Mouse (Mus musculus) naive thymus-derived CD4-positive, alpha-beta T cell, adult 5 months (primary cell): ENCODE data around the gene Ppig. TPM values are rescaled to one million over a fixed set of nuclear protein-coding genes. Genes with fewer than 3 reads are reported as not detected.

Source experiments
- polyA plus RNA-seq: library from polyadenylated mRNA; unstranded; fragments of 100-300 nt; shearing (Covaris generic); gene quantifications from one replicate; pipeline ENCODE4 v1.2.1, GENCODE M21; 2017

Gene Ppig
- 207 TPM for polyA plus RNA-seq

DNA sequence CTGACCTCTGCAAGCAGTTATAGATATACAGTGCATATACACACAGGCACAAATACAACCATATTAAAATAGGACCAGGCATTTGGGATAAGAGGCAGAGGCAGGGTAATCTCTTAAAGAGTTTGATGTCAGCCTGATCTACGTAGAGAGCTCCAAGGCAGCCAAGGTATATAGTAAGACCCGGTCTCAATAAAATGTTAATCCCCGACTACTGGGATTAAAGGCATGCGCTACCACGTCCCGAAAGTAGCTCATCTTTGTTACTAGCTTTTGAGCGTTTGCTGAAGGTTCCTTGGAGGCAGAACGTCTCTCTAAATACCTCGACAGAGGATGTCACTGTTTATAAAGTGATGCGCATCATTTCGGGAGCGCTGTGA is at the start of gene Ppig:
Ppig (plus strand) TSS at position 273 of the 377 bp plus-strand sequence.

DNA sequence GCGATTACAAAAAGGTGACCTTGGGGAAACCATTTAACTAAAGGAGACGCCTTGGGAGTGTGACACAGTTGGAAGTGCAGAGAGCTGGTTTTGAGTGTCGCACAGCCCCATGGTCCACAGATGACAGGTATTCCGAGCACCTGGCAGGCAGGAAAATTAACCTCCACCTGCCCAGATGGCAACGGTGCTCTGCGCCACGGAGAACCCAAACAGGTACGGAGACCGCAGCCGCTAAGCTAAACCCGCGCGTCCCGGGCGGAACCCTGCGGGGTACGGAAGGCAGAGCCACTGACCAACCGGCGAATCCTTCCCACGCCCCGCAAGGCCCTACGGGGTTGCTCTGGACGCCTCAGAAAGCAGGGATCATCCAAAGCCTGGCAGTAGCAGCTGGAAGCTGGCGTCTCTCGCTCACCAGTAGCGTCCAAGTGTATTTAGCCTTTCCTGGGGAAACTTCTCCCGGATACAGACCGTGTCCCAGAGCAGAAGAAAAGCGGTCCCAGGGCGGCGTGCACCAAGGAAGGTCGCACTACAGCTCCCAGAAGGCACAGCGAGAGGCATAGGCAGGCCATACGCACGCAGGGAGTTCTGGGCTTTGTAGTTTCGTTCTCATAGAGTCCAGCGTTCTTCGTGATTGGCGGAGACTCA is 9.2 kb upstream of the Ppig start, which contains the start of gene Fastkd1:
Fastkd1 (minus strand) TSS at position 536 of the 645 bp plus-strand sequence.

DNA sequence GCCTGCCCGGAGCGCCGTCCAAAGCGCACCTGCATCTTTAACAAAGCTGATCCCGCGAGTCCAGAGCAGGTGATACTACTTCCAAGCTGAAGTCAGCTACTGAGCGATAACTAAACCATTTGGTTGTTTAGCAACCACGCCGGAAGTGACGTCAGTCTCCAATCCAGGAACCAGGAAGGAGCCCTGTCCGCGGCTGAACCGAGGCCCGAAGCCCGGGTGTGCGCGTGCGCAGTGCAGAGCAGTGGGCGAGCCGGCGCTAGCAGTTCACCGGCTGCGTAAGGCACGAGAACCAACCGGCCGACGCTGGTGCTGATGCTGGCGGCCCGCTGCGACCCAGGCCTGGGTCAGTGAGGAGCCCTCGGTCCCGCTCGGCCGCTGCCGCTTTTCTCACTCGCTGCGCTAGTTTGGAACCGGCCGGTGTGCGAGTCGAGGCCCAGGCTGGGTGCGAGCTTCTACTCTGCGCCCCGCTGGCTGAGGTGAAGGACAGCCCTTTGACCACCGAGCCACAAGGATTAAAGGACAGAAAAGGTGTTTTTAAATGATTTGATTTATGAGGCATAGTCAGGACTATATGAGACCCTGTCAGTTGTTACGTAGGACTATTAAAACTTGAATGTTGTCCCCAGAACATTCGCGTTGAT is 67.2 kb downstream of the Ppig start, which contains the start of the genes Ccdc173 and Phospho2:
Ccdc173 (minus strand) TSS at position 147 of the 641 bp plus-strand sequence.
Phospho2 (plus strand) TSS at position 195 of the 641 bp plus-strand sequence.

Other genes with a start within 250 kb of the Ppig start
- gene Lrp2, start 136.5 kb upstream of the Ppig start, polyA plus RNA-seq, result 0.12 TPM
- gene Bbs5, start 75.4 kb upstream of the Ppig start, polyA plus RNA-seq, result not detected
- not detected for gene Klhl41, start 52.4 kb upstream of the Ppig start, polyA plus RNA-seq
- gene Fastkd1, start 9.0 kb upstream of the Ppig start, polyA plus RNA-seq, result 10.2 TPM
- 1.1 TPM for gene Ccdc173, start 67.0 kb downstream of the Ppig start, polyA plus RNA-seq
- 32.0 TPM for gene Phospho2, start 67.1 kb downstream of the Ppig start, polyA plus RNA-seq
- not detected for gene Klhl23, start 99.4 kb downstream of the Ppig start, polyA plus RNA-seq
- 303 TPM for gene Ssb, start 139.0 kb downstream of the Ppig start, polyA plus RNA-seq
- 21.3 TPM for gene Mettl5, start 163.1 kb downstream of the Ppig start, polyA plus RNA-seq
- 36.3 TPM for gene Ubr3, start 174.7 kb downstream of the Ppig start, polyA plus RNA-seq